In genomic region chr2:5946876-5947275, GRCm38 (mm10) we compare ENCODE assay signal across 19 mouse cellular contexts.
"Had no signal": no experiment of that assay in that cellular context is flagged by ENCODE, and none has a peak within 500 bp of the region (broad histone marks: within the 10 kb centered on the region; RNA-seq: fewer than 3 reads in every experiment).

No protein-coding gene starts in this region.

- H3K27ac ChIP-seq: limb, embryonic 12.5 days; limb, embryonic 15.5 days; macrophage; midbrain, embryonic 12.5 days; midbrain, embryonic 15.5 days; neural tube, embryonic 12.5 days; neural tube, embryonic 15.5 days; stomach, embryonic 15.5 days had no signal

- H3K27me3 ChIP-seq: limb, embryonic 12.5 days; limb, embryonic 15.5 days; midbrain, embryonic 12.5 days; midbrain, embryonic 15.5 days; neural tube, embryonic 12.5 days; neural tube, embryonic 15.5 days; stomach, embryonic 15.5 days had no signal

- H3K4me3 ChIP-seq: limb, embryonic 12.5 days; limb, embryonic 15.5 days; midbrain, embryonic 12.5 days; midbrain, embryonic 15.5 days; neural tube, embryonic 12.5 days; neural tube, embryonic 15.5 days; stomach, embryonic 15.5 days had no signal

- H3K9me3 ChIP-seq: limb, embryonic 12.5 days; limb, embryonic 15.5 days; midbrain, embryonic 12.5 days; midbrain, embryonic 15.5 days; neural tube, embryonic 12.5 days; neural tube, embryonic 15.5 days; stomach, embryonic 15.5 days had no signal

- ATAC-seq: lung, postnatal 0 days; midbrain, embryonic 15.5 days had no signal

- H3K4me2 ChIP-seq: limb, embryonic 12.5 days; limb, embryonic 15.5 days; lung, embryonic 14.5 days; midbrain, embryonic 12.5 days; midbrain, embryonic 15.5 days; neural tube, embryonic 12.5 days; neural tube, embryonic 15.5 days; stomach, embryonic 15.5 days had no signal

- H3K36me3 ChIP-seq: limb, embryonic 12.5 days; limb, embryonic 15.5 days; midbrain, embryonic 12.5 days; midbrain, embryonic 15.5 days; neural tube, embryonic 12.5 days; neural tube, embryonic 15.5 days; stomach, embryonic 15.5 days had no signal

- H3K9ac ChIP-seq: limb, embryonic 12.5 days; limb, embryonic 15.5 days; lung, embryonic 14.5 days; midbrain, embryonic 12.5 days; midbrain, embryonic 15.5 days; neural tube, embryonic 12.5 days; neural tube, embryonic 15.5 days; stomach, embryonic 15.5 days had no signal

- DNase-seq: kidney, adult 18-20 months; kidney, adult 9 months; kidney, postnatal 14 days; kidney, postnatal 4 days; left cerebral cortex, postnatal 4 days; lung, embryonic 14.5 days; retina, postnatal 1 day; right cerebral cortex, postnatal 25 days; spleen, adult 18-20 months; thymus, postnatal 25 days had no signal
